Mouse (Mus musculus) heart, embryonic 12.5 days (tissue): ENCODE results near the gene Bcas3. TPM values are rescaled to one million over a fixed set of nuclear protein-coding genes. Genes with fewer than 3 reads are reported as not detected.

ENCODE experiments used
- ATAC-seq: fragments of 200-750 bp; cut with Nextera tagmentation; 2 replicates; pipeline ENCODE4 v1.8.0; 2017; ENCODE audit warnings: moderate TSS enrichment, moderate library complexity; ENCODE audit not compliant: insufficient number of reproducible peaks, low FRiP score
- H3K27ac ChIP-seq: fragments of 300-500 bp; sonication (generic); 2 replicates; pipeline ENCODE4 v1.5.1; 2016; ENCODE audit warnings: mild to moderate bottlenecking, moderate library complexity; ENCODE audit not compliant: poor library complexity, severe bottlenecking
- H3K27me3 ChIP-seq: fragments of 300-500 bp; sonication (generic); replicated peaks from 2 replicates; pipeline ENCODE4 v1.6.1; 2016; ENCODE audit warnings: mild to moderate bottlenecking, moderate library complexity
- H3K36me3 ChIP-seq: fragments of 300-500 bp; sonication (generic); 2 replicates; pipeline ENCODE4 v1.6.1; 2016; ENCODE audit warnings: mild to moderate bottlenecking, moderate library complexity
- H3K4me1 ChIP-seq: fragments of 300-500 bp; sonication (generic); replicated peaks from 2 replicates; pipeline ENCODE4 v1.6.1; 2016; ENCODE audit warnings: mild to moderate bottlenecking
- H3K4me2 ChIP-seq: fragments of 300-500 bp; sonication (generic); 2 replicates; pipeline ENCODE4 v1.6.1; 2016; ENCODE audit warnings: mild to moderate bottlenecking, moderate library complexity
- H3K4me3 ChIP-seq: fragments of 300-500 bp; sonication (generic); 2 replicates; pipeline ENCODE4 v1.5.1; 2016; ENCODE audit warnings: mild to moderate bottlenecking
- H3K9ac ChIP-seq: fragments of 300-500 bp; sonication (generic); 2 replicates; pipeline ENCODE4 v1.6.1; 2016; ENCODE audit warnings: mild to moderate bottlenecking, moderate library complexity
- H3K9me3 ChIP-seq: fragments of 300-500 bp; sonication (generic); replicated peaks from 2 replicates; pipeline ENCODE4 v1.6.1; 2016; ENCODE audit warnings: mild to moderate bottlenecking, moderate library complexity
- WGBS: fragments of 180-500 bp; shearing (Covaris S2); methylation state at CpG from one replicate; pipeline ENCODE4 v1.1.7; 2016; 5-methylcytosine and 5-hydroxymethylcytosine counted together
- polyA plus RNA-seq: library from polyadenylated mRNA; unstranded; fragments of >200 nt; fragmentation: Nextera tagmentation; extraction: Ambion mirVana; gene quantifications from 2 replicates; pipeline ENCODE4 v1.2.1, GENCODE M21; 2016

Gene Bcas3
- polyA plus RNA-seq, 1 experiment from 2014 or later: 16.1 TPM

DNA sequence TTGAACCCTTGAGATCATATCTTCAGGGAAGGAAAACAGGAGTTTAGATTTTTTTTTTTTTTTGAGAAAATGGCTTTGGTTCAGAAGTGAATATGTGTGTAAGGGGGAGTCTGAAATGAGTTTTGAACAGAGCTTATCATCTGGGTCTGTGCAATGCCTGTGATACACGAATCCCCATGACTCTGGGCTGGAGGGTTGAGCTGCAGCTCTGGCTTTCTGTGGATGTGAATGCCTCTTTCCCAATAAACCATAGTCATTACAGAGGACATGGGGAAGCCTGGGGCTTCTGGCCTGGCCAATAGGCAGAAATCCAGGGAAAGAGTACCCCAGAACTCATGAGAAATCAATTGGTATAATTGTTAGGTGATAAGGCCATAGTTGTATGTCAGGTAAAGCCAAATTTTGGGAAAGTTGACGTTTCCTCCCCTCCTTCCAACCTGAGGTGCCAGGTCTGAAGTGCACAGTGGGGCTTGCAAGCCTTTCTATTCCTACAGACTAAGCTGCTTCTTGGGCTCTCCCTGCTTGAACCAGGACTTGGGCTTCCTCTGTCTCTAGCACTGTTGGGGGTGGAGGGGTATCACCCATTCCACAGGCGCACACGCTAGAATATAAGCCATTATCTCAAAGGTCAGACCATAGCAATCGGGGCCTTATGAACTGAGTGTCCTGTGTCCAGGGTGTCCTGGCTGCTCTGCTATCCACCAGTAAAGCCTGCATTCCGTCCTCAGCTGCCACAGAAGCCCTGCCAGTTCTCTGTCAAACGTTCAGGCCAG is 486.5 kb downstream of the Bcas3 start:
- ATAC-seq: no peak
- Histone ChIP-seq H3K4me2 (peak overlapping the region; percentile 93), H3K27ac (no peak overlapping the region), H3K36me3 (no peaks in the 10 kb centered on the region), H3K9ac (no peak overlapping the region), H3K4me3 (peak overlapping the region; percentile 9; the same call in 1 of the 2 replicates), H3K4me1 (peaks cover 55% of the 10 kb centered on the region), H3K9me3 (no peaks in the 10 kb centered on the region), H3K27me3 (peaks cover 75% of the 10 kb centered on the region)
- 32% methylated on average over 7 of the region's 7 CpGs for WGBS

DNA sequence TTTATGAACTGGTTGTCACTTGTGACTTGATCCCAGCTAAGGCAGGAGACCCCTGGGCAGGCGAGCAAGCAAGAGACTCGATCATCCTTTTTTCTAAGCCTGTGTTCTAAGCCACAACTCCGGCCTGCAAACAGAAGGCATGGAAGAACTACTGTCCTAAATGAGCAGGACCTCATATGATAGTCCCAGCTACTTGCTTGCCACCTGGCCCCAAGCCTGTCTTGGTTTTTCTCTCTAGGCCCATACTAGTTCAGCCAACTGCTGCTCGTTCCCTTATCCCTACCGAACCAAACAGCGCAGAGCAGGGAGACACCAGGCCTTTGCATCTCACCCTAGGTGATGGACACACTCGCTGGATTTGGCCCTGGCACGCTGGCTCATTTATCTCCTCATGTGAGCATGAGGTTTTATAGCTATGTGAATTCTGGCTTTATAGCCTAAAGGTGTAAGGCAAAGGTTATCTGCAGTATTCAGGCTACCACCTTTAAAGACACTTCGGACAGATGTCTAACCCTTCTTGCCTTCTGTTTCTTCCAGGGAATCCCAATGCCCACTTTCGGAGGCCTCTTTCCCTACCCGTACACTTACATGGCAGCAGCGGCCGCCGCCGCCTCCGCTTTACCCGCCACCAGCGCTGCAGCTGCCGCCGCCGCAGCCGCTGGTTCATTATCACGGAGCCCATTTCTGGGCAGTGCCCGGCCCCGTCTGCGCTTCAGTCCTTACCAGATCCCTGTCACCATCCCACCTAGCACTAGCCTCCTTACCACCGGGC is 487.2 kb downstream of the Bcas3 start:
- H3K36me3 ChIP-seq: no peaks in the 10 kb centered on the region
- H3K27me3 ChIP-seq: peaks cover 72% of the 10 kb centered on the region
- H3K9me3 ChIP-seq: no peaks in the 10 kb centered on the region
- H3K27ac ChIP-seq: no peak overlapping the region
- 16% methylated on average over 27 of the region's 27 CpGs for WGBS
- H3K4me3 ChIP-seq: peak overlapping the region; percentile 22
- peak overlapping the region; percentile 44; the same call in 1 of the 2 replicates for H3K9ac ChIP-seq
- H3K4me1 ChIP-seq: peaks cover 55% of the 10 kb centered on the region
- peak overlapping the region; percentile 93 for H3K4me2 ChIP-seq
- ATAC-seq: no peak

DNA sequence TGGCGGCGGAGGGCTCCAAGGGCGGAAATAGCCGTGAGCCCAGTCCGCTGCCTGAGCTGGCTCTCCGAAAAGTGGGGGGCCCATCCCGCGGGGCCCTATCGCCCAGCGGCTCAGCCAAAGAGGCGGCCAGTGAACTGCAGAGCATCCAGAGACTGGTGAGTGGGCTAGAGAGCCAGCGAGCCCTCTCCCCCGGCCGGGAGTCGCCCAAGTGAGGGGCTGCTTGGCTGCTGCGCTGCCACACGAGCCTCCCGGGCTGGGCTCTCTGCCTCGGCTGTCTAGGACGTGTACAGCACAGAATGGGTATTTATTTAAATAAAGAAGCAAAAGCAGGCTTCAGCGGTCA is 487.8 kb downstream of the Bcas3 start:
- 12% methylated on average over 21 of the region's 21 CpGs for WGBS
- ATAC-seq: no peak
- H3K27ac ChIP-seq: no peak overlapping the region
- peak overlapping the region; percentile 93 for H3K4me2 ChIP-seq
- peaks cover 55% of the 10 kb centered on the region for H3K4me1 ChIP-seq
- H3K36me3 ChIP-seq: no peaks in the 10 kb centered on the region
- H3K27me3 ChIP-seq: peaks cover 72% of the 10 kb centered on the region
- 0 out of 2 replicates have a peak overlapping the region, but pooled peaks have one; percentile 44 for H3K9ac ChIP-seq
- H3K4me3 ChIP-seq: peak overlapping the region; percentile 22
- H3K9me3 ChIP-seq: no peaks in the 10 kb centered on the region

DNA sequence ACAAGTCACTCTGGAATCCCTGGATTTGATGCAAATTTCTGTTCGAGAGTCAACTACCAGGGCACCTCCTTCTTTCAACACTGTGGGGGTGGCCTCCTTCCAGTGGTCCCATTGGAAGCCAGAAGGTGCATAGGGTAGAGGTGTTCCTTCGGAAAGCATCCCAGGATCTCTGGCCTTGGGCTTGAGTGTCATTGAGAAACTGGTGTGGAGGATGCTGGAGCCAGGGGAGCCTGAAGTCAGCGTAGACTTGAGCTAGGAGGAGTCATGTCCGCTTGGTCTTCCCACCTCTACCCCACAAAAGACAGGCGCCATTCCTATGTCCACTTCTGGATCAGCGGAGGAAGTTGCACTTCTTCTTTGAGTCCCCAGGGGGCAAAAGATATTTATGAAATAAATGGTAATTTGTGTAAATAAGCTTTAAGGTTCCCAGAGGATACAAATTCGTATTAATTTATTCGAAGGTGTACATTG is 488.3 kb downstream of the Bcas3 start:
- 23% methylated on average over 8 of the region's 8 CpGs for WGBS
- no peak for ATAC-seq
- Histone ChIP-seq H3K4me2 (peak overlapping the region; percentile 93), H3K9ac (no peak overlapping the region), H3K4me3 (peak overlapping the region; percentile 38; the same call in 1 of the 2 replicates), H3K9me3 (no peaks in the 10 kb centered on the region), H3K27me3 (peaks cover 72% of the 10 kb centered on the region), H3K36me3 (no peaks in the 10 kb centered on the region), H3K4me1 (peaks cover 55% of the 10 kb centered on the region), H3K27ac (no peak overlapping the region)

DNA sequence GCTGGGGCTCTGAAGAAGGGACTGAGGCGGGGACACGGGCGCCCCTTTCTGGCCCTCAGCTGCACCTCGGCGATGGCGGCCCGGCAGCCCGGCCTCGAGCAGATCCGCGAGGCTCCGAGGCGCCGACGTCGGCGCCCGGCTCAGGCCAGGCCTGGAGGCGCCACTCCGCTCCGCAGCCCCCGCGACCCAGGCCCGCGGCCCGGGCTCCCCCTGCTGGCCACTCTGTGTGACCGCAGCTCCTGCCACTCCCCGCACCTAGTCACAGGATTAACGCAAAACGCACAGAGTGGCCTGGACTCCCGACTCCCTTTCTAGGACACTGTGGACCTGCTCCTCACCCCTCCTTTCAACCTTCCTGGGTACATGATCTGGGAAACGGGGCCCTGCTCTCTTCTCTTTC is 489.0 kb downstream of the Bcas3 start:
- Histone ChIP-seq H3K36me3 (no peaks in the 10 kb centered on the region), H3K27ac (no peak overlapping the region), H3K9ac (peak overlapping the region; percentile 59), H3K4me2 (peak overlapping the region; percentile 93), H3K4me1 (peaks cover 51% of the 10 kb centered on the region), H3K9me3 (no peaks in the 10 kb centered on the region), H3K27me3 (peaks cover 70% of the 10 kb centered on the region), H3K4me3 (peak overlapping the region; percentile 38)
- ATAC-seq: peak; percentile 54; the same call in 1 of the 2 replicates
- under 1% methylated on average over 32 of the region's 32 CpGs for WGBS

DNA sequence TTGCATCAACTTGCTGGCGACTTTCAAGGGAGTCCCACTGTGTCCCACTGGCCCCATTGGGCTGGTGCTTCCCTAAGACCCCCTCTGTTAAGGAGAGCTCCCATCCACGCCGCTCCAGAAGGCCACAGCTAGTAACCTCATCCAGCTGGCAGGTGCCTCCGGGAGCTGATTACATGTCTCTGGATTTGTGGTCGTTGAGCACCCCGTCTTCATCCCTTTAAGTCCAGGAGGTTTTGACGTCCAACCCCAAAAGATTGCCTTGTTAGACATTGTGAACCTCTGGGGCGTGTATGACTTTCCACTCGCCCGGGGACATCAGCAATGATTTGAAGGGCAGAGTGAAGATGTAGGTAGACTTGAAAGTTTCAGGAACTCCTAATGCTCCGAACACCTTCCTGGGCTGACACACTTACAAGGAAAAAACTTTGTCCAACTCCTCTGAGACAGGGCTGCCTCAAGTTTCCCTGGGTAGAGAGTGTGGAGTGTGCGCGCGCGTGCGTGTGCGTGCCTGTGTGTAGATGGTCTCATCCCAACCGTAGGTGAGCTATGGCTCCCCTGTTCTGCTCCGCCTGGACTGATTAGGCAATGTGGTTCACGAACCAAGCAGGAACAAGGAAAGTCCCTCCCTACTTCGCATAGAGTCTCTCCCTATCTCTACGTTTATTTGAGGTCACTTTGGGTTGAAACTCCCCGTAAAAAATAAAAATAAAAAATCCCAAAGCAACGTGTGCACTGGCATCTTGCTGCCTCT is 489.8 kb downstream of the Bcas3 start:
- Histone ChIP-seq H3K27me3 (peaks cover 70% of the 10 kb centered on the region), H3K36me3 (no peaks in the 10 kb centered on the region), H3K27ac (0 out of 2 replicates have a peak overlapping the region, but pooled peaks have one; percentile 3), H3K9me3 (no peaks in the 10 kb centered on the region), H3K4me3 (peak overlapping the region; percentile 59), H3K9ac (0 out of 2 replicates have a peak overlapping the region, but pooled peaks have one; percentile 19), H3K4me1 (peaks cover 44% of the 10 kb centered on the region), H3K4me2 (peak overlapping the region; percentile 93)
- WGBS: 8% methylated on average over 24 of the region's 24 CpGs
- ATAC-seq: no peak

DNA sequence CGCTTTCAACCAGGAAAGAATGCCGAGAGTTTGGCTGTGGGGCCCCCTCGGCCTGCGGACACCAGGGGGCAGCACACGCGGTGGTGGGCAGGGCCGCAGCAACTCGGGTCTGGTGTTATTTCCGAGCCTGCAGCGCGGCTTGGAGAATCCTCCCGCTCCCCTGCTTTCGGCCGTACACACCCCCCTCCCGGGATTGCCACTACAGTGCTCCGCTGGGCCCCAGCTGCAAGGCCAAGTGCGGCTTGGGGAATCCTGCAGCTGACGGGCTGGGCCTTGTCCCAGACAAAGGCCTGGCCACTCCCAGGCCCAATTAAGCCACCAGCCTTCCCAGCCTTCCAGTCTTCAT is 490.4 kb downstream of the Bcas3 start:
- H3K9me3 ChIP-seq: no peaks in the 10 kb centered on the region
- 0% methylated on average over 18 of the region's 18 CpGs for WGBS
- H3K27me3 ChIP-seq: peaks cover 68% of the 10 kb centered on the region
- H3K4me1 ChIP-seq: peaks cover 38% of the 10 kb centered on the region
- H3K36me3 ChIP-seq: no peaks in the 10 kb centered on the region
- peak overlapping the region; percentile 66; the same call in 1 of the 2 replicates for H3K9ac ChIP-seq
- peak overlapping the region; percentile 93 for H3K4me2 ChIP-seq
- H3K4me3 ChIP-seq: peak overlapping the region; percentile 59
- no peak overlapping the region for H3K27ac ChIP-seq
- peak; percentile 13; the same call in 1 of the 2 replicates for ATAC-seq

DNA sequence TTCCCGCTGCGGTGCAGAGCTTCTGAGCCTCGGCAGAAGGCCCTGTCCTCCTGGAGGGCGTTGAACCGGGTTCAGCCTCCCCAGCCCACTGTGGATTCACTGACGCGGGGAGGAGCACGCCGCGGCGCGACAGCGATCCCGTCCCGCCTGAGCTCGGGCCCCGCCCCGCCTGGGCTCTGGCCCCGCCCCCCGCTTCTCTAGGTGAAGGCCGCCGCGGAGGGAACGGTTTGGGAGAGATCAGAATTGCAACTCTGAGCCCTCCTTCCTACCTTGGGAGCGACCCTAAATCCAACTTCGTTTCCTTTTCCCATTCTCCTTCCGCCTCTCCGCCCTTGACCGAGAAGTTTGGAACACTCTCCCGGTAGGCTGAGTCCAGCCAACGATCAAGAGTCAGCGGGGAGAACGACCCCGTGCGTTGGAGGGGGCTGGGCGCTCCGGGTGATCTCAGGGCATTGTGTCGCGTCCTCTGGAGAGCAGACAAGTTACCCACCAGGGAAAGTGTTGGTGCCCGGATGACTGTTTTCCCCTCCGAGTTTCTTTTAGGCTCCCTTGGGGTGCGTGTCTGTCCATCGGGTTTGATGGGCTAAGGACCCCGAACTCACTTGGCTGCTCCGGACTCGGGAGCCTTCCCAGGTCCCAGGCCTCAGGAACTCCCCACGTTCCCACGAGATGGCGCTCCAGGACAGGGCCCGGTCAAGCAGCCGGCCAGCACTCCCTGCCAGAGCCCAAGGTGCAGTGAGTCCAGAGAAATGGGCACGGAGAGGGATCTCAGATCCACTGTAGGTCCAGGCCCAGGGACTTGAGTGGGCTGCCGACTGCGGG is 491.4 kb downstream of the Bcas3 start:
- Histone ChIP-seq H3K27me3 (peaks cover 63% of the 10 kb centered on the region), H3K4me2 (peak overlapping the region; percentile 93), H3K36me3 (no peaks in the 10 kb centered on the region), H3K4me1 (peaks cover 36% of the 10 kb centered on the region), H3K4me3 (peak overlapping the region; percentile 59), H3K27ac (peak overlapping the region; percentile 28; the same call in 1 of the 2 replicates), H3K9ac (peak overlapping the region; percentile 66), H3K9me3 (no peaks in the 10 kb centered on the region)
- peak; percentile 57 for ATAC-seq
- WGBS: under 1% methylated on average over 54 of the region's 54 CpGs

DNA sequence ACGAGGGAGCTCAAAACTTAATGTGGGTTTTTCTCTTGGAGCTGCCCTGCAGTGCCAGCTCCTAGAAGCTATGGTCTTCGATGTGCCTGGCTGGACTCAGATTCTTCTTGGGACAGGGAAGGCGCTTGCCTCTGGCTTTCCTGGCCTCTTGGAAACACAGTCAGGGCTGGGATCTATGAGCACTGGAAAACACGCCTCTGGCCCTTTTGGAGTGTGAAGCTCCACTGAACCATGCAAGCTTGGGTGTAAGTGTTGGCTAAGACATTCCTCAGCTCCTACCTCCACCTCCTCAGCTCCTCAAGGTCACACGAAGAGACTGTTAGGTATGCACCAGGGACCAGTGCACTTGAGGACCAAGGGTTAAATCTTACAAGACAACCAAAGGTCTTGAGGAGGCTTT is 492.0 kb downstream of the Bcas3 start:
- peaks cover 60% of the 10 kb centered on the region for H3K27me3 ChIP-seq
- no peak for ATAC-seq
- WGBS: 28% methylated on average over 5 of the region's 5 CpGs

DNA sequence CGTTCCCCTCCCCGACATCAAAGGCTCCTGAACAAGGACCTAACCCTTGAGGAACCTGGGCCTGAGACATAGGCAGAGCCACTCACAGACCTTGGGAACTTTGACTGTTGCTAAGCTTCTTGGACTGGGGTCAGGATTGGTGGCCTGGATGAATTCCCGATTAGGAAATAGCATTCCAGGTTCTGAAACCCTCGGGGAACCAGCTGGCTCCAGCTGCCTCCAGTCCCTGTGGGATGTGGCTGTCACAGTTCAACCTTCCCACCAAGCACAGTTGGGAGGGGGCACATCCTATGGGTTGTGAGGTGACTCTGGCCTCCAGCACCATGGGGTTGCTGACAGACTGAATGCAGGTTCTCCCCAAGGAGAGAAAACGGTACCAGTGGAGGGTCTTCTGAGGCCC is 493.0 kb downstream of the Bcas3 start:
- no peaks in the 10 kb centered on the region for H3K9me3 ChIP-seq
- H3K27ac ChIP-seq: no peak overlapping the region
- ATAC-seq: no peak
- peaks cover 24% of the 10 kb centered on the region for H3K4me1 ChIP-seq
- no peak overlapping the region for H3K4me2 ChIP-seq
- H3K36me3 ChIP-seq: no peaks in the 10 kb centered on the region
- H3K27me3 ChIP-seq: peaks cover 56% of the 10 kb centered on the region
- 36% methylated on average over 5 of the region's 5 CpGs for WGBS
- H3K4me3 ChIP-seq: no peak overlapping the region
- no peak overlapping the region for H3K9ac ChIP-seq

More for the DNA sequence above, 492.0 kb downstream of the Bcas3 start:
- H3K4me2 ChIP-seq: peak overlapping the region; percentile 93
- H3K36me3 ChIP-seq: no peaks in the 10 kb centered on the region
- H3K4me3 ChIP-seq: peak overlapping the region; percentile 59
- H3K9me3 ChIP-seq: no peaks in the 10 kb centered on the region
- no peak overlapping the region for H3K9ac ChIP-seq
- H3K27ac ChIP-seq: no peak overlapping the region
- peaks cover 34% of the 10 kb centered on the region for H3K4me1 ChIP-seq
